Mouse (Mus musculus) ovary, postnatal 14 days (tissue): ENCODE data around the gene Olfr114.

Experiments used
- DNase-seq: peaks from one replicate; pipeline ENCODE4 v3.0.0; 2022; ENCODE audit warnings: low spot score

Gene Olfr114

GRCm38 (mm10) chr17:37592643-37593042, at the start of gene Olfr114:
TSS of gene Olfr114 (minus strand) at chr17:37592743.
- DNase-seq: no peak

GRCm38 (mm10) chr17:37627009-37627408, 34.5 kb upstream of the Olfr114 start, which contains the start of the genes Olfr115 and Olfr116:
TSS of gene Olfr115 (minus strand) at chr17:37627109.
TSS of gene Olfr116 (minus strand) at chr17:37627199.
- DNase-seq: no peak

GRCm38 (mm10) chr17:37577563-37577962, 15.0 kb downstream of the Olfr114 start, which contains the start of gene Olfr113:
TSS of gene Olfr113 (minus strand) at chr17:37577663.
- DNase-seq: no peak

GRCm38 (mm10) chr17:37569351-37569750, 23.2 kb downstream of the Olfr114 start, which contains the start of gene Olfr112:
TSS of gene Olfr112 (minus strand) at chr17:37569451.
- no peak for DNase-seq

GRCm38 (mm10) chr17:37558913-37559615, 33.5 kb downstream of the Olfr114 start:
- no peak for DNase-seq

GRCm38 (mm10) chr17:37543800-37544435, 48.6 kb downstream of the Olfr114 start:
- DNase-seq: no peak

GRCm38 (mm10) chr17:37541454-37542119, 51.0 kb downstream of the Olfr114 start:
- DNase-seq: no peak
